Mouse (Mus musculus): Measurements from ENCODE around the gene Rmnd1. TPM values are rescaled to one million over a fixed set of nuclear protein-coding genes. Genes with fewer than 3 reads are reported as not detected.
"Not testable (repeated sequence)": the region's sequence is repeated elsewhere in the genome, so short reads cannot be mapped to it uniquely, and the experiment has no call there.

Gene Rmnd1
- 109 and 136 TPM in 2 replicates for polyA plus RNA-seq (2012; rRNA removed)

DNA sequence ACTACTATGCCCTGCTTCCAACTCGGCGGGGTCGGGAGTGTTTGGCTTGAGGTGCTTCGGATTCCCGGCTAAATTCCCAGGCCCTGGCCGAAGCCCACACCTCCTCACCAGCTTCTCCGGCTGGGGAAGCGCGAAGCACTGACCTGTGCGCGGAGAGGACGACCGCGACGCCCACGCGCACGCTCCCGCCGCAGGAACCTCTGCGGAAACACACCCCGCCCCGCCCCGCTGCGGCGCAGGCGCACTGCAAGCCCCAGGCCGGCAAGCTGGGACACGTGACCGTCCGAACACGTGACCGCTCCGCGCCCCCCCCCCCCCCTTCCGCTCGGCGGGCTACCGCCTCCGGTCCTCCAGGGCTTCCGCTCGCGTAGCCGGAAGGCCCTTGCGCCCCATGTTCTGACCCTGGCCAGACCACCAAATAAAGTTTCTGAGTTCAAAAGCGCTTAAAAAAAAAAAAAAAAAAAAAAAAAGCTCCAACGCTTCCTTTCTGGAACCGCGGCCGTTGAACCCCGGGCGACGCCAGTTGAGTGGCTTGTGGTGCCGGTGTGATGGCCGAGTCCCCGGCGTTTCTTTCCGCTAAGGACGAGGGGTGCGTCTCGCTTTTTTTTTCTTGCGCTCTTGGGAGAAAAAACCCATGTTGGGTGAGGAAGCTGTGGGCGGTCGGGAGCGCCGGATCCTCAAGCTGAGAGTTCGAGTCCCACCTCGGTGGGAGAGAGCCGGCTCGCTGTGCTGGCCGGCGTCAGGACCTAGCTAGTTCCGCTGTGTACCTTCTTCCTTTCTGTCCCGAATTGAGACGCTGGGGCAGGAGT lies at the start of gene Rmnd1, which contains the start of gene Armt1:
TSS of gene Rmnd1 (minus strand) at position 266 of the 809 bp plus-strand sequence.
TSS of gene Armt1 (plus strand) at position 345 of the 809 bp plus-strand sequence.
- peak; percentile 83 to 95 for DNase-seq (ENCODE audit: extremely low spot score in 1 of 2, low spot score in 1 of 2)

DNA sequence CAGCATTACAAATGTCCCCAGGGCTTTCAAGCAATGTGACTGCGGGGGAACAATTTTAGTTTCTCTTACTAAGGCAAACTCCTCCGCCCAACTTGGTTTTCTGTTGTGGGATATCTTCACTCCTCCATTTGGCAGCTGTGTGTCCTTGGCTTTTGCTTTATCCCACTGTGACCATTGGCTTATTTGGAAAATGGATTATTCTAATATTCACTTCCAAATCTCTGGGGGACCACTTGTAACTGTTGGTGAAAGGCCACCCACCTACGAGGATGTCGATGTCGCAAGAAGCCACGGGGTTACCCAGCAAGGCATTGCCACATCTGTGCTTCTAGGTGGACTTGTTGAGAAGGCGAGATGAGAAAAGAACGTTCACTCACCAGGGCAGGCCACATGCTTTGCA lies 49.5 kb upstream of the Rmnd1 start:
- no peak for DNase-seq (ENCODE audit: extremely low spot score in 1 of 2, low spot score in 1 of 2)

DNA sequence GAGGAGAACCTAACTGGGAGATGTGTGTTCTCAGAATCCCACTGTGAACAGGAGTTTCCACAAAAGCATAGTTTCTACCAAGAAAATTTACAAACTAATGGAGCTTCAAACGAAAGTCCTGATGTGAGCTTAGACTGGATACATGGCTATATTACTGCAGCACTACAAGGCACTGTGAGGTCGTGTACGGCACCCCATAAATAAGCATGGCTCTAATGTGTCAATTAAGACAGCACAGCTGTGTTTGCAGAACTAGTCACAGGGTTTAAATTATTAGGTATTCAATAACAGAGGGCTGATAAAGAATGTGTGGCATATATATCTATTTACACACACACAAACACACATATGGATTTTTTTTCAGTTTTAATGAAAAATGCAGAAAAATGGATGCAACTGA lies 48.7 kb upstream of the Rmnd1 start:
- no peak for DNase-seq (ENCODE audit: extremely low spot score in 1 of 2, low spot score in 1 of 2)

DNA sequence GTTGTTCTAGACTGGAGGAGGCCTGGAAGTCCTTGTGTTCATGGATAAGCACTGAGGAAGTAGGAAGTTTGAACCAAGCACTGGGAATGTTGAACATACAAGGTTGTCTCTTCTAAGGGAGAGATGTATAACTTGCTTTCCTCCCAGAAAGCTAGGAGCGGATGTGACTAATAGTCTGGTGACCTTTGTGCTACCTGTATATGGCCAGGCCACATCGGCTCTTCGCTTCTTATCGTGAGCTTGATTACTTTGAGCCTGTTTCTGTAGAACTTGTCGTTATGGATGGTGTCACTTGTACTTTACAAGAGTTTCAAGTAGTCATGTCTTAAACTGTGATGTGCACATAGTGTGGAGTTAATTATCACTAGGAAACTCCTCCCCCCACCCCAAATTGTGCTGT lies 44.4 kb upstream of the Rmnd1 start:
- no peak for DNase-seq (ENCODE audit: extremely low spot score in 1 of 2, low spot score in 1 of 2)

DNA sequence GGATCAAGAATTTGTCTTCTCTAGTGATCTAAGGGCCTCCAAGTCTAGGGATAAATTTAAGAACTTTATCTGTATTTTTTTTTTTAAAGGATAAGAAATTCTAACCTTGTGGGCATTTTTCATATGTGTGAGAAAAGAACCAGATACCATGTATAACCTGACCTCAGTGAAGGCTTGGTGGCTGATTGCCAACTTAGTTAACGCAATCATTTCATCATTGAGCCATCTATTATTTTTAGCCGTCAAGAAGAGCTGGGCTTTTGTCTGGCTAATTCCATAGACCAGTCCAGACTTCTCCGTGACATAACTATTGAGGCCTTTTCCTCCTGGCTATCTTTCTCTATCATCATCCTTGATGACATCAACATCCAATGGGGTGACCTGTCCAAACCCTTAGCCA lies 43.2 kb upstream of the Rmnd1 start:
- DNase-seq (ENCODE audit: extremely low spot score in 1 of 2, low spot score in 1 of 2), result no peak

DNA sequence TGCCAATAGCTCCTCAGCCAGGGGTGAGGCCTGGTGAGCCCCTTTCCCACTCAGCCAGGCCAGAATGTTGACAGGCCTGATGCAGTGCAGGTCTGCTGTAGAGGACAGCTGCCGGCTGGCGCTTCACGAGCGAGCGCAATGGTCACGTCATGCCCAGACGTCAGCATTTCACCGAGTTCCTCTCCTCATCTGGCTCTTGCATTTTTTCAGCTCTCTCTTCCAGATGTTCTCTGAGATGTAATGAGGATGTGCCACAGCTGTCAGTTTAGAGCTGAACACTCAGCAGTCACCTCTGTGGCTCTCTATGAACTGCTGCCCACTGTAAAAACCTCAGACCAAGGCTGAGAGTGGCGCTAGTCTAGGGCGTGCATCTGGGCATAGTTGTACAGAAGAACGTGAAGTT lies 41.4 kb upstream of the Rmnd1 start:
- no peak for DNase-seq (ENCODE audit: extremely low spot score in 1 of 2, low spot score in 1 of 2)

DNA sequence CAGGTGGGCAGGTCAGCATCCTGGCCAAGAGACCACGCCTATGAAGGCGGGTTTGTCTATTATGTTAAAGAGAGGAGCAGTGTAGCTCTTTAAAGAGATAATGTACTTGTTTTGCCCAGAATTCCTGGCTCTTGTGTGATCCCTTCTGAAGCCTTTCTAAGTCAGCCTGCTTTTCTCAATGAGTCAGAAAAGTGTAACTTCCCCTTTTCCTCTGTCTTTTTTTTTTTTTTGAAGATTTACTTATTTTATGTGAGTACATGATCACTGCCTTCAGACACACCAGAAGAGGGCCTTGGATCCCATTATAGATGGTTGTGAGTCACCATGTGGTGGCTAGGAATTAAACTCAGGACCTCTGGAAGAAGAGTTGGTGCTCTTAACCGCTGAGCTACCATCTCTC lies 37.2 kb upstream of the Rmnd1 start:
- DNase-seq (ENCODE audit: extremely low spot score in 1 of 2, low spot score in 1 of 2), result no peak

DNA sequence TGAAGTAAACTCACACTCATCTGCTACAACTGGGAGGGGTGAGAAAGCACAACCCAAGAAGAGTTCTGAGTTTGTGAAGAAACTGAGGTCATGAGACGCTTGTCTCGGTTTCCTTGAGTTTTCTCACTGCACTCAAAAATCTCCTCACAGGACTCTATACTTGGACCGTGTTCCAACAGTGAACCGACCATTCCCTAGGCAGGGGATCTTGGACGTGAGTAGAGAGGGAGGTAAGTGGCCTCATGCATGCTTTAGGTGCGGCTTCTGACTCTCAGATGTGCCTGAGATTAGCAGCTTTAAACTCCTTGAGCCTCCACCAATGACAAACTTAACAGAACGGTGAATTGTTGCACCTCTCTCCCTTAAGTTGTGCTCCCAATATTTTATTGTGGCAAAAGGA lies 33.6 kb upstream of the Rmnd1 start:
- DNase-seq (ENCODE audit: extremely low spot score in 1 of 2, low spot score in 1 of 2), result no peak

DNA sequence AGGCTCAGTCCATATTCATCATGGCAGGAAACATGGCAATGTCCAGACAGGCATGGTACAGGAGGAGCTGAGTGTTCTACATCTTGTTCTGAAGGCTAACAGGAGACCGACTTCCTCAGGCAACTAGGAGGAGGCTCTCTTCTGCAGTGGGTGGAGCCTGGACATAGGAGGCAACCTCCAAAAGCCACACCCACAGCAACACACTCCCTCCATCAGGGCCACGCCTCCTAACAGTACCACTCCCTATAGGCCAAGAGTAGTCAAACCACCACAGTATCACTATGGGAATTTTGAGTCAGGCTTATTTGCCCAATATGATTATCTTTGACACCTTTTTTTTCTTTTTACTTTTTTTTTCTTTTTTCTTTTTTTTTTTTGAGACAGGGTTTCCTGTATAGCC lies 28.0 kb upstream of the Rmnd1 start:
- no peak for DNase-seq (ENCODE audit: extremely low spot score in 1 of 2, low spot score in 1 of 2)

DNA sequence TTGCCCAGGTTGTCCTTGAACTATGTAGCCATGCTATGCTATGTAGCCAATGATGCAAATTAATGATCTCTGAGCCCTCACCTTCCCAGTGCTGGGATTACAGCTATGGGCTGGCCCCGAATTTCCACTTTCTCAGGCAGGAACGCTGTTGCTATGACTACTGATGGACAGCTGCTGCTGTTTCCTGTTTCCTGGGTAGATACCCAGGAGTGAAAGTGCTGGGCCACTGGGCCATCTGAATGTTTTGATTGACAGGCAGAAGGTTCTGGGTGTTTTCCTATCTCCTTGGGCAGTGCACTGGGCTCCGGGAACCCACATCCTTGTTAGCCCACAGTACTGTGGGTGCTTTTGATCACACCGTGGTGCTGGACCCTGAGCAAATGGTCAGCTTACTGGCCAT lies 24.2 kb upstream of the Rmnd1 start:
- no peak for DNase-seq (ENCODE audit: extremely low spot score in 1 of 2, low spot score in 1 of 2)

DNA sequence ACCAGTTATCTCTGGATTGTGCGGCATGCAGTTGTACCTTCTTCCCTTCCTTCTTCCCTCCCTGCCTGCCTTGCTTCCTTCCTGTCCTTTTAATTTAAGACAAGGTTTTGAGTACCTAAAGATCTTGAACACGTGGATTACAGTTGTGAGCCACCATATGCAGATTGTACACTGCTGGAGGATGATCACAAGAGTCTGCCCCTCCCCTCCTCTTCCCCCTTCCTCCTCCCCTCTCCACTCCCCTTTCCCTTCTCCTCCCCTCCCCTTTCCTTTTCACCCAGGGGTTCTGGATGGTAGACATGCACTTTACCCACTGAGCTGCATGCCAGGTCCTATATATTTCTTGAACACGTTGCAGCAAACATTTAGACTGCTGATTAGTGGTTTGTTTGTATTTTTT lies 3.2 kb upstream of the Rmnd1 start:
- no peak for DNase-seq (ENCODE audit: extremely low spot score in 1 of 2, low spot score in 1 of 2)

DNA sequence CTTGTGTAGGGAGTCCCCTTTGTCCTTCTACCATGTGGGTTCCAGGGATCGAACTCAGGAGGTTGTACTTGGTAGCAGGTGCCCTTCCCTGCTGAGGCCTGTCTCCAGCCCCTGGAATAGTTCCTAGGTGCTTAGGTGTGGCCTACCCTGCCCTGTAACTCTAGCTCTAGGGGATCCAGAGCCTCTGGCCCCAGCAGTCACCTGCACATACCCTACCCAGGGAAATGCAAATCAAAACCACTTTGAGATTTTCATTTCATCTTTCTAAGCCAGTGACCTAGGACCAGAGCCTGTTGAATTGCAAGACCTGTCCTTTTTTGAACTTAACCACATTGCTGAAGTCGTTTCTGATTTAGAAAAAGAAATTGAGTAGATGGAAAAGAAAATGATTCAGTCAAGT lies 1.7 kb upstream of the Rmnd1 start:
- DNase-seq (ENCODE audit: extremely low spot score in 1 of 2, low spot score in 1 of 2), result not testable (repeated sequence)

DNA sequence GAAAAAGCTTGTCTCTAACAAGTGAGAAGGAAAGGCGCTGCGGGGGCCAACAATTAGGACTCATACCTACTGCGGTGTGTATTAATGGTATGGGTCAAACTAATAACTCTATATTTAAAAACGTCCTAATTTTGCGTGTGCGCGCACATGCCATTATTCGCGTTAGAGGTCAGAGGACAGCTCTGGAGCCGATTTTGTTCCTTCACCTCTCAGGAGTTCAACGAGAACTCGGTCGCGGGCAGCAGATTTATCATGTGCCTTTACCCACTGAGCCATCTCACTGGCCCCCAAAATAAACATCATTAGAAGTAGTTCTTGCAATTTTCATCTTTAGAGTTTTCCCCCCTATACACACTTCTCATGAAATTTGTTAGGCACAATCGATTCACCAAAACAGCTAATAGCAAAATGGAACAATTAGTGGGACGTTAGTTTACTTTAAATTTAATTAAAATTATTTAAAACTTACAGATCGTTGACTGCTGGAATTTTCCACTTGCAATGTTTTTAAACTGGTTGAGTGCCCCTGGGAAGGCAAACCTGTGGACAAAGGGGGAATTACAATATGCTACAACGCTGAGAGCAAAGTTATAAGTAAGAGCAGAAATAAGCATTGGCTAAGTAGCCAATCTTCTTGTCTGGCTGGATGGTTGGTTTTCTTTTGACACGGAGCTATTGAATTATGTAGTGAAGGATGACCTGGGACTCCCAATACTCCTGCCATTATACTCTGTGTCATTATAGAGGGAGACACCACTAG lies 988 bp upstream of the Rmnd1 start:
- DNase-seq (ENCODE audit: extremely low spot score in 1 of 2, low spot score in 1 of 2), result peak in 1 of 2 experiments; percentile 13

DNA sequence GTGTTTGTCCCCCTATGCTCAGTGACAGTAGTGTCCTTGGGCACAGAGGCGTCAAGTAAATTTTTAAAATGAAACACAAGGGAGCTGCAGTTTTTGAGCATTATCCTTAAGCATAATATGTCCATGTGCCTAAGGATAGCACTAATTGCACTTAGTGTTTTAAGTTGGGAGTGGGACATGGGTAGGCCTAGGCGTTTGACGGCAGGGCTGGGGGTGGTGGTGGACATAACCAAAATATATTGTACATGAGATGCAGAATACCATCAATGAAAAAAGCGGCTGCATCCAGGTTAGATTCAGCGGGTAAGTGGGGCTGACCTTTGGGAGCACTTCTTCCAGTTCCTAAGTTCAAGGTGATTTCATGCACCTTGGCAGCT lies 454 bp downstream of the Rmnd1 start:
- DNase-seq (ENCODE audit: extremely low spot score in 1 of 2, low spot score in 1 of 2), result no peak

DNA sequence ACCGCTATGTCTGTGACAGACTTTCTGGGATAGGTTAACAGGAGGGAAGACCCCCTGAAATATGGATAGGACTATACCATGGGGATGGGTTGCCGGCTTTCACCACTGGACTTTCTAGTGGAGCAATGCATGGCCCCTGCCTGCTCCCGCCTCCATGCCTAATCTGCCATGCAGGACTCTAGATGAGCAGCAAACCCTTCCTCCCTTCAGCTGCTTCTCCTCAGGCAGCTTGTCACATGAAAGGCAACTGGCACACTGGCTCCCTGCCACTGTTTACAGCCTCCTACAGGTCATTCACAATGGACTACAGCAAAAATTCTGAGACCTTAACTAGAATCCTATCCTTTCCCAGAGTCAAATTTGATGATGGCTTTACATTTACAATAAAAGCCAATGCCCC lies 1.4 kb downstream of the Rmnd1 start:
- peak in 1 of 2 experiments; percentile 39 for DNase-seq (ENCODE audit: extremely low spot score in 1 of 2, low spot score in 1 of 2)

DNA sequence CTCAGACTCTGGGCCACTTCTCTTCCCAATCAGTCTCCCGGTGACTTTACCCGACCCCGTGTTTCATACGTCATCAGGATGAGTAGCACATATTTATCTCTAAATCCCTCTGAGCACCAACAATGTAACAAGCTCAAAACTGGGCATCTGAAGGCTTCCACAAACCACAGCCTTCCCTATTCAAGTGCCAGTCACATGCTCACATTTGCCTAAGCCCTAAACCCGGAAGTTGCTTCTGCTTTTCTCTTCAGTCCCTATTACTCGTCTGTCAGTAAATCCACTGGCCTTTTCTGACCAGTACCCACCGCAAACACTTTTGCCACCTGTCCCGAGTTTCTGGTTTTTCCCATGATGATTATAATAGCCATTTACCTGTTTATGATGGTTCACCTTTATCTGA lies 1.8 kb downstream of the Rmnd1 start:
- DNase-seq (ENCODE audit: extremely low spot score in 1 of 2, low spot score in 1 of 2), result no peak

DNA sequence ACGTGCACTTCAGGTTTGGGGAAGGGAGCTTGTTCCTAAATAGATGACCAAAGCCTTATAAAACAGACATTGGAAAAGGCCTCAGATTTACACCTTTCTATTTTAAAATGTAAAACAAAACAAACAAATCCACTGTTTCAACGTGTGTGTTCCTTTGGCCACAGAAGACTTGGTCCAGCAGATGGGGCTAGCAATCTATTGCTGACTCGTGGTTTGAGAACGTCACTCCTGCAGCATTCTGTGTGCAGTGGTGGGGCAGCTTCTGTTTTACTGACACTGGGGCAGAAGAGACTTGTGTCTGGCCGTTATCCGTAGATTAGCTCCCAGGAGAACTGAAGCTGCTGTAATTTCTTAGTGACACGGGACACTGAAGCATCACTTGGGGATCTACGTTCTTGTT lies 6.9 kb downstream of the Rmnd1 start:
- DNase-seq (ENCODE audit: extremely low spot score in 1 of 2, low spot score in 1 of 2), result no peak

DNA sequence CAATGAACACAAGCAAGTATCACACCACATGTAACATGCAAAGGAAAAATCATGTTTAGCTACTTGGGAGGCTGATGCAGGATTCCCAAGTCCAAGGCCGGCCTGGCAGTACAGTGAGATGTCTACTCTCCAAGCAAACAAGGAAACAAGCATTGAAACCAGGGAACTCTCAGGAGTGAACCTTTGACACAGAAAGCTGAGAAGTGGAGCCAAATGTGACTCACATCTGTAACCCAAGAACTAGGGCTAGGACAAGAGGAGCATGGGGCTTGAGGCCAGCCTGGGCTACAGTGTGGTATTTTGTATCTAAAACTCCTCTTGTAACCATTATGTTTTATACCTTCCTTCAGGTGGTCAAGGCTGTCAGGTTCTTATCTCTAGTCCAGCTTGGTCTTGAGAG lies 25.0 kb downstream of the Rmnd1 start:
- no peak for DNase-seq (ENCODE audit: extremely low spot score in 1 of 2, low spot score in 1 of 2)

DNA sequence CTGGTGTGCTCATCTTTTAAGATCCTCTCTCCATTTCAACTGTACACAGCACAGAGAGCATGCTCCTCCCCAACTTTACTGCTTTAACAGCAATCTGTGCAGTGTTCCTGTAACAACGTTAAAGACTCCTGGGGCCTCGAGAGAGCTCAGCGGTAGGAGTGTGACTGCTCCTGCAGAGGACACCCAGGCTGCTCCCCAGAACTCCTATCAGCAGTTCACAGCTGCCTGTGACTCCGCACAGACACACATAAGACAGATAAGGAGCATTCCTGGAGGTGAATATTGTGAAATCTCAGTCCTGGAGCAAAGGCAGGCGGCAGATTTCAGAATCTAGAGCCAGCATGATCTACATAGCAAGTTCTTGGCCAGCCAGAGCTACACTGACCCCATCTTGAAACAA lies 26.7 kb downstream of the Rmnd1 start:
- no peak for DNase-seq (ENCODE audit: extremely low spot score in 1 of 2, low spot score in 1 of 2)

DNA sequence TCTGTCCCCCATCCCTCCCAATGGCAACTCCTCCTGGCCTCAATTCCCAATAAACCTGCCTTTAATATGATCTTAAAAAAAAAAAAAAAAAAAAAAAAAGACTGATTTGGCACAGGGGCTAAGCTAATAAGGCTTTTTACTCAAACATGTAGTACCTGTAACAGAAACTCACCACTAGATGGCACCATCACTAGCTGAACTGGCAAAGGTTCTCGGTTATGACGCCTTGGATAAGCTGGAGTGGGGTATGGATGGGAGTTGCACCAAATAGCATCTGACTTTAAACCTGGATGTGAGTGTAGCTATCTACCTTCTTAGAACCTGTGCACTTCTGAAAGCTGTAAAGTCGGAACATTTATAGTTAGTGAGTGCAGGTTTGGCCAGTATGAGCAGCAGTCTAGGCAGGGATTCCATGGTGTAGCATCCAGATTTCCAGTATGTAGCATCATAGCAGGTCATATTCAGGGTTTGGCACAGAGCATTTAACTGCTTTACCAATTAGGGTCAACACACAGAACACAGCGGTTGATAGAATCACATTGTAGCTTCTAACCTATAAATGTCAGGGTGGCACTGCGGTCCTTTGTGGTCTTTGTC lies 27.2 kb downstream of the Rmnd1 start:
- DNase-seq (ENCODE audit: extremely low spot score in 1 of 2, low spot score in 1 of 2), result peak in 1 of 2 experiments; percentile 83

DNA sequence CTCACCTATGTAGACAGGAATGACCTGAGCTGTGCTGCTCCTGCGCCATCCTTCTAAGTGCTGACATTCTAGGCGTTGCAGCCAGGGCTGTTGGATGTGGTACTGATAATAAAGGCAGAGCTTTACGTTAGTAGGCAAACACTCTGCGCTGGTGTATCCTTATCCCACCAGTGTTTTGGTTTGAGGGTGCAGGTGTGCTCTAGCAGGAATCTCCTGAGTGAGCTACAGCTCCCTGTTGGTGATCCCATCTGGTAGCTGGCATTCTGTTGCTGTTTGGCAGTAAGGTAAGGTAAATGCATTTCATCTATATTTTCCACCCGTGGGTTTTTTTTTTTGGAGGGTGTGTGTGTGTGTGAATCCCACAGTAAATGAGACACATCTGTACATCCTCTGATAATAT lies 34.1 kb downstream of the Rmnd1 start:
- DNase-seq (ENCODE audit: extremely low spot score in 1 of 2, low spot score in 1 of 2), result no peak

DNA sequence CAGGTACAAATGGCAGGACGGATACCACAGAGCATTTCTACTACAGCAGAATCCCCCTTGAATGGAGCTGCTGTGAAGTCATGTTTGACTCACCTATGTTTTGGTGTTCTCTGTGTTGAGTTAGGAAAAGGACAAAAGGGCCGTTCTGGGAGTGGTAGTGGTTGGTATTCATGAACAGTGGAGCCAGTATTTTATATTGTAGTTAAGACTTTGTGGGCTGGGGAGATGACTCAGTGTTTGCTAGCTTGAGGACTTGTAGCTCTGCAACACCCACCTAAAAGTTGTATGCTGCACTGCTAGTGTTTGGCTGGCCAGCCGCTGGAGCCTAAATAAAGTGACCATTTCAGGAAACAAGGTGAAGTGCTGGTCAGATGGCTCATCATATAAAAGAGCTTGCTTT lies 36.9 kb downstream of the Rmnd1 start:
- peak in 1 of 2 experiments; percentile 43 for DNase-seq (ENCODE audit: extremely low spot score in 1 of 2, low spot score in 1 of 2)
